In the genomic region with DNA sequence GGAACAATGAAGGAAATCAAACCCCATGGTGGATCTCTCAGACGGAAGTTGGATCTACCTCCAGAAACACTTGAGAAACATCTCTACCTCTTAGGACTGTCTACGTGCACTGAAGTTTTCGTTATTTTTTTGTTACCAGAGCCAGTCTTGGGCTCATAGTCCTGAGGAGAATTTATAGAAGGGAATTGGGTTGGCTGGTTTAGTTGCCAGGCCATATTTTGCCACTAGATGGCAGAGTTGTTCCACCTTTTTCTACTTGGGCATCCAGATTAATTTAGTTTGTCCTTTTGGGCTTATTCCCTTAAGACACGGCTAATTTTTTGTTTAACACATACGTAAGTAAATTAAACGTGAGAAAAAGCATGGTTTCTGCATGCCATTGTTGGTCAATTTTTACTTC, we compare ENCODE assay signal across 8 mouse cellular contexts. TPM values are rescaled to one million over a fixed set of nuclear protein-coding genes. Genes with fewer than 3 reads are reported as not detected.
DNase-seq lines count a peak whose midpoint lies in the region; ATAC-seq lines count a peak whose summit lies in the region.

No protein-coding gene starts in this region.

- no peak overlapping the region for H3K4me2 ChIP-seq in hindbrain, embryonic 13.5 days

- no peak overlapping the region for H3K4me3 ChIP-seq in hindbrain, embryonic 10.5 days
- H3K4me3 ChIP-seq in hindbrain, embryonic 13.5 days: no peak overlapping the region

- H3K4me1 ChIP-seq in hindbrain, embryonic 10.5 days (replicated peaks): peaks cover 42% of the 10 kb centered on the region
- H3K4me1 ChIP-seq in hindbrain, embryonic 13.5 days (replicated peaks): no peaks in the 10 kb centered on the region; the same call in 1 of the 2 replicates

- no peak overlapping the region for H3K27ac ChIP-seq in hindbrain, embryonic 10.5 days
- H3K27ac ChIP-seq in hindbrain, embryonic 13.5 days: no peak overlapping the region

- no peaks in the 10 kb centered on the region for H3K9me3 ChIP-seq in hindbrain, embryonic 10.5 days
- H3K9me3 ChIP-seq in hindbrain, embryonic 13.5 days: no peaks in the 10 kb centered on the region

- DNase-seq in hindbrain, embryonic 10.5 days (ENCODE audit: low spot score): peak; percentile 60
- peak; percentile 53 to 91 for DNase-seq in adrenal gland, adult (ENCODE audit: inconsistent age in 2 of 2, low spot score in 1 of 2)
- peak; percentile 79 to 81 for DNase-seq in kidney, postnatal 4 days
- DNase-seq in lung, postnatal 10 days: peak; percentile 83
- DNase-seq in right cerebral cortex, postnatal 14 days: peak; percentile 64

- WGBS in hindbrain, embryonic 10.5 days: 30% methylated on average over 6 of the region's 6 CpGs
- 28% methylated on average over 6 of the region's 6 CpGs for WGBS in hindbrain, embryonic 13.5 days

- ATAC-seq in hindbrain, embryonic 13.5 days (ENCODE audit: low FRiP score): no peak
- ATAC-seq in common myeloid progenitor, adult 5-6 weeks (replicated peaks; ENCODE audit: low read depth, poor library complexity, severe bottlenecking): peak; percentile 66
- peak; percentile 56; the same call in 1 of the 2 replicates for ATAC-seq in granulocyte monocyte progenitor cell, adult 5-6 weeks (replicated peaks; ENCODE audit: poor library complexity, severe bottlenecking)

- H3K27me3 ChIP-seq in hindbrain, embryonic 10.5 days (ENCODE audit: insufficient read depth, poor library complexity, severe bottlenecking): no peaks in the 10 kb centered on the region
- H3K27me3 ChIP-seq in hindbrain, embryonic 13.5 days: no peaks in the 10 kb centered on the region

- H3K9ac ChIP-seq in hindbrain, embryonic 13.5 days: no peak overlapping the region

- H3K36me3 ChIP-seq in hindbrain, embryonic 10.5 days: no peaks in the 10 kb centered on the region
- no peaks in the 10 kb centered on the region for H3K36me3 ChIP-seq in hindbrain, embryonic 13.5 days

RNA-seq across cellular contexts. Expression of gene Tmem170b, which starts 37.1 kb away (rescaled TPM):
- polyA plus RNA-seq in hindbrain, embryonic 10.5 days (2016; fragmentation: Nextera tagmentation; extraction: Ambion mirVana): 12.0 and 14.5 TPM in 2 replicates
- polyA plus RNA-seq in hindbrain, embryonic 13.5 days (2015; fragmentation: Nextera tagmentation; extraction: Ambion mirVana): 37.8 and 37.9 TPM in 2 replicates
- total RNA-seq in common myeloid progenitor, adult 5-6 weeks (2017): 14.7 and 15.7 TPM in 2 replicates
- total RNA-seq in granulocyte monocyte progenitor cell, adult 5-6 weeks (2014; fragmentation: Nextera tagmentation): 23.8 and 24.3 TPM in 2 replicates
- 20.8 and 24.3 TPM in 2 replicates for total RNA-seq in granulocyte monocyte progenitor cell, adult 5-6 weeks (2017)
